Mouse (Mus musculus) testis, postnatal 14 days (tissue): ENCODE results near the gene Opa1.

ENCODE experiments used
- DNase-seq: peaks from one replicate; pipeline ENCODE4 v3.0.0; 2021; ENCODE audit warnings: low spot score

The Opa1 gene

DNA sequence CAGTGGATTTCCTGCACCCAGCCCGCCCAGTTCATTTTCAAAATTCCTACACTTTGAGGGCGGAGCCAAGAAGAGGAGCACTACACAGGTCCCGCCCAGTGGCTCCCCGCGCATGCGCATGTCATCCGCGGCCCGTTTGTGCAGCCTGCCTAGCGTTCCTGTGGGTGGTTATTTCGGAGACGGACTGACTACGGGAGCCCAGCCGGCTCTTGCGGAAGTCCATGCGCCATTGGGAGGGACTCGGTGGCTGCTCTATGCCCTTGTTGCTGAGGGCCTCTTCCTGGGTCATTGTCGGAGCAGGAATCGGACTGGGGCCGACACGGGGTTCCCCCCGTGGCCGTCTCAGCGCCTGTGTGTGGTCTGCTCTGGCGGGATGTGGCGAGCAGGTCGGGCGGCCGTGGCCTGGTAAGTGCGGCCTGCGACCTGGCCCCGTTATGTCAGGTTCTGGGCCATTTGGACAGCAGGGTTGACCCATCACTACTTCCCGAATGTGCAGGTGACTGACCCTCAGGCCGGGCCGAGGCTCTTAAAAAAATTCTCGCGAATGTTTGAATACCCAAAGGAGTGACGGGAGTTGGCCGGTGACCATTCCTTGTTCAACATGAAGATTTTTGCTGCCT, at the start of gene Opa1:
Opa1 (plus strand) TSS at position 168 of the 620 bp plus-strand sequence.
- DNase-seq, result peak; percentile 95

DNA sequence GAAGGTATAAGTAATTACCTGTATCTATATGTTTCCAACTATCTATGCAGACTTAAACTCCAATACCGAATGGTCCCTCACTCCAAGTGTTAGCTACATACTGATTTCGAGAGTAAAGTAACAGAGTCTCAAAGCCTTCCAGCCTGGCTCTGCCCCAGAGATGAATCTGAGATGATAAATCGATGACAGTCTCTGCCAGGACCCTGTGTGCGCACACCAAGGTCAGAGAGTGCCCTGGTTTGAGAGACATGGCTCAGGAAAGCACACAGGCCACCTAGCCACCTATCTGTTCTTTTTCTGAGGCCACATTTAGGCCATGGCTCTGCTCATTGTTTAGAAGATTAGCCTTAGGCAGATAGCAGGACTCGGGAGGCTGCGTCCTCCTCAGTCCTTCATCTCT, 45.5 kb upstream of the Opa1 start:
- peak; percentile 39 for DNase-seq

DNA sequence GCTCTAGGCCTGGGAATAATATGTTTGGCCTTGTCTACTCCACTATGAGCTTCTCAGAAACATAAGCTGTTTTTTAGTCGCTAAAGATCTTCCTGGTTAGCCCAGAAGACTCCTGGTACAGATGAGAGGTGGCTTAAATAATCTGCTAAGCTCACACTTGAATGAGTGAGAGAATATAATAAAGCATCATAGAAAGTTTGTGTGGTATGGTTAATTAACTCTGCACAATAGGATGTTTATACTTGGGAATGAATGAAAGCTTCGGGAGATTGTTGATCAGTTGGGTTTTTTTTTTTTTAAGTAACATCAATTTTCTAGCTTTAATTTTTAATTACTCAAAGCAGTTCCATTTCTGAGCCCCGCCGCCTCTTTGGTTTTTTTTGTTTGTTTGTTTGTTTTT, 43.3 kb upstream of the Opa1 start:
- DNase-seq, result no peak

DNA sequence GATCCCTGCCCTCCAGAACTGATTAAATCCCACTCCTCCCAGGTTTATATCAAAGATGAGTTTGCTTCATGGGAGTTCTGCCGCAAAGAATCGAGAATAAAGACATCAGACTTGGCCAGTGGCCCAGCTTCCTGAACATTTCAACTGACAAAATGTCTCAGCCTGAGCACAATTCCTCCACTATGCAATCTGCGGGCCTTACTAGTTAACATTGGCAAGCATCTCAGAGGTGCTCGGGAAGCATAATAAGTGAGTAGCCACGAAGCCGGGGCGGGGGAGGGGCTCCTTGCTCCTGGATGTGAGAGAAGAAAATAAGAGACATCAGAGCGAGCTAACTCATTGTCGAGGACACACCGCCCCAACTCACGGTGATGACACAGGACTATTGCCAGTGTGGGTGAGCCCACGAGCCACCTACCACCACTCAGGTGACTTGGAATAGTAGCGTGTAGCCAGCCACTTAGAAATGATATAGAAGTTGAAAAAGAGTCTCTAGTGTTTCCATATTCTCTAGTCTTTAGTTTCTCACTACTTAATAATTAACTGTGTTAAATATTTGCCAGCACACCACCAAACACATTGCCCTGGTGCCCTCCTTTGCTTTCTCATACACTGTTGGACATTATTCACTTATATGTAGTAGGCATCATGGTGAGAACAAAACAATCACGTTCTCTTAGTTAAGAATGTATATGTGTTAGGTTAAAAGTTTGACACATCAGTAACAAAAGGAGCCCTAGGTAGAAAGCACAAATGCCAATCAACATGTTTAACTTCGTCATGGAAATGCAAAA, 42.5 kb upstream of the Opa1 start:
- DNase-seq, result peak; percentile 54

DNA sequence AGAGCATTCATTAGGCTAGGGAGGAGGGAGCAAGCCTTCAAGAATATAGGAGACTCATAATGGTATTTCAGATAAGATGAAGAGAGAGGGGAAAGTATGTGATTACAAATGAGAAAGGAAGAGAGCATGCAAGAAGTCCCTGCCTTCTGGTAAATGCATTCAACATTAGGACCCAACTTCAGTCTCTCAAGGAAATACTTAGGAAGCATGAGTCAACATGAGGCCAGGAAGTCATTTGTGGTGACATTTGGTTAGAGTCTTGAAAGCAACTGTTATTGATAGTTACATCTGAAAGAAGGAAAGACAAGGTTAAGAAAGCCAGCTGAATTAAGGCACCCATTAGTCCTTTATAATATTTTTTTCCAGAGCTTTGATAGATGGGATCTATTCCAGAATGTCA, 39.2 kb upstream of the Opa1 start:
- DNase-seq, result no peak

DNA sequence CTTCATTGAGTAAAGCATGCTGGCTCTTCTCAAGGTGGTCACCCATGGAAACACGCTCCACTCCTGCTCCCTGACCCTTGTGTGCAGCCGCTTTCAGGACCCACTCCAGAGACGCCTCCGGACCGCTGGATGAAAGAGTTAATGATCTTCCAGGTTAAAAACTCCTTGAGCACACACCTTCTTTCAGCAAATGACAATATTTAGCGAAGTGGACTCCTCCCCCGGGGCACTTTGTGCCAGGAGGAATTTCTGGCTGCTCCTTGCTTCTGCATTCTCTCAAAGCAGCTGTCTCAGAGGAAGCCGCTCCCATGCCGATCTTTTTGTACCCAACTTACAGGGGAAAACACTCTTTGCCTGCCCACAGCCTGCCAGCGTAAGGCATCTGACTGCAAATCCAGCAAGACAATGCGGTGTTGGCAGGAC, 37.9 kb upstream of the Opa1 start:
- peak; percentile 22 for DNase-seq

DNA sequence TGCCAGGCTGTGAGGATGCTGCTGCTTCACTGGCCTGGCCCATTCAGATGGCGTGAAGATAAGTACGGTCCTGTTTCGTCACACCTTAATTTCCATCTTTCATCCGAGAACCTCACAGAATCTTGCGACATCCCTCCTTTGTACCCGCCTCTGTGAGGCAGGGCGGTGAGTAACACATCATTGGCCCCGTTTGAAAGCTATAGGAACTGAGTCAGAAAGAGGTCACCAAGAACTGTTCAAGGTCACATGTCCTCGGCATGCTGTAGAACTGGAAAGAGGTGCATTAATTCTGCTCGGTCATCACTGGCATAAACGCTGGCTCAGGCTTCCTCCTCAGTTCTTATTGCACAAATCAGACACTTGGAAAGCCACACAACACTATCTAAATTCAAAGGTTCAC, 34.3 kb upstream of the Opa1 start, which contains the start of gene Atp13a4:
Atp13a4 (minus strand) TSS at position 36 of the 400 bp plus-strand sequence.
- no peak for DNase-seq

DNA sequence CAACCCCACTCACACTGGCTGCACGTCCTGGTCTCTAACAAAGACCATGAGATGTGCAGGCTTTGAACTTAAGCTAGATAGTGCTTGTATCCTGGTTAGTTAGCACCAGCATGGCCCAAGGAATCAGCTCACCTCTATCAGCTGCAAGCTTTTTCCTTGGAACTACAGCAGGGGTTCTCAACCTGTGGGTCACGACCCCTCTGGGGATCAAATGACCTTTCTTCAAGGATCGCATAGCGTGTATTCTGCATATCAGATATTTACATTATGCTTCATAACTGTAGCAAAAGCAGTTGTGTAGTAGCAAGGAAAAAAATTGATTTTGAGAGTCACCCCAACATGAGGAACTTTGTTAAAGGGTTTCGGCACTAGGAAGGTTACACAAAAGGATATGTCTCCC, 19.5 kb upstream of the Opa1 start:
- DNase-seq, result no peak

DNA sequence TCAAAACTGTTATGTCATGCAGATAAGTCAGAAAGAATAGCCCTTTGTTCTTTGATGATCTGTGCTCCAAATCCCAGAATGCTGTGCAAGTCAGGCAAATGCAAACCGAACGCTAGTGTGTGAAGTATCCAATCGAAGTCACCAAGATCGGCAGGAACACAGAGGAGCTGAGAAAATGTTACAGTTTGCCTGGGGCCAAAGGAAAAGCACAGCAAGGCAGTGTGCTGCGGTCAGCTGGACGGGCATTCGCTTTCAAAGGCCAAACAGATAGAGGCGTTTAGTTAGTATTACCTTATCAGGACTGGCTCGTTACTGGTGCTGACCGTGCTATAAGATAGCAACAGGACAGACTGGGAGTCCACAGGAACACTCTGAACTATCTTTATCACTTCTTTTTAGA, 18.7 kb upstream of the Opa1 start:
- DNase-seq, result peak; percentile 77

DNA sequence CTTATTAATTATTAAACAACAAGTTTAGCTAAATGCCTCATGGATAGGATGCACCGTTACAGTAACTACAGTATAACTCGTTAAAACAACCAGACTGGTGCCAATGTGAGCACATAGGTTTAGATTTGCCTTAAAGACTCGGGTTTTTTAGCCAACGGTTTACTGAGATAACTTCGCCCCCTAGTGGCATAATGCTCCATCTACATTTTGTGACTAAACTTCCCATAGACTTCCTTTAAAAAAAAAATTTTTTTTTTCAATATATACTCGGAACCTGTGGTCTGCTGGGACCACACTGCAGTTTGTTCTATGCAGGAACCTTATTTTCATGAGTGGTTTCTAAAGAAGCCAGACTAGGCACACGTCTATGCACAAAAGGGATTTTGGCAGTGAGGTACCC, 18.3 kb upstream of the Opa1 start:
- peak; percentile 39 for DNase-seq

DNA sequence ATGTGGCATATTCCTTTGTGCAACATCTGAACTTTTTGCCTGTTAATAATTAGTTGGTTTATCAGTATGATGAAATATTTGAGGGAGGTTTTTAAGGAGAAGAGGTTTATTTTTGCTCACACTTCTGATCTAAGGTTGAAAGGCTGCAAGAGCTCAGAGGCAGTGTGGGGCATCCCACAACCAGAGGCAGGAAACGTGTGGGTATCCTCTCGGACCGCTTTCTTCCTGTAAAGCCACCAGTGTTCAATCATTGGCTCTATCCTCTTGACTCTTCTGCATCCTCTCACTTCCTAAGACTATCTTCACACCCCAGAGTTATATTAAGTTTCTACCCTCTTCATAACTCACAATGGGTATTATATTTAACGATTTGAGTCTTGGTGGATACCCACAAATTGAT, 5.1 kb upstream of the Opa1 start:
- no peak for DNase-seq

DNA sequence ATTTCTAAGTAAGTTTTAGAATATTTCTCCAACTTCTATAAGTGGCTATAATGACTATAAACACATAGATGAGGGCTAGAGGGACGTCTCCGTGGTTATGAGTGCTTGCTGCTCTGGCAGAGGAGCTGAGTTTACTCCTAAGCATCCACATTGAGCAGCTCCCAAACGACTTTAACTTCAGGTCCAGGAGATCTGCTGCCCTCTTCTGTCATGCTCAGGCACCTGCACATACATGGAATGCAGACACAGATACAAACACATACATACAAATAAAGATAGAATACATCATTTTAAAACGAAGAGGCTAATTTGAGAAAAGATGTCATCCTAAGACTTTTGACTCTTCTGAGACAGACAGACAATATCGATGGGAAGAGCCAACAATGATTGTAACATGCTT, 3.5 kb upstream of the Opa1 start:
- no peak for DNase-seq

DNA sequence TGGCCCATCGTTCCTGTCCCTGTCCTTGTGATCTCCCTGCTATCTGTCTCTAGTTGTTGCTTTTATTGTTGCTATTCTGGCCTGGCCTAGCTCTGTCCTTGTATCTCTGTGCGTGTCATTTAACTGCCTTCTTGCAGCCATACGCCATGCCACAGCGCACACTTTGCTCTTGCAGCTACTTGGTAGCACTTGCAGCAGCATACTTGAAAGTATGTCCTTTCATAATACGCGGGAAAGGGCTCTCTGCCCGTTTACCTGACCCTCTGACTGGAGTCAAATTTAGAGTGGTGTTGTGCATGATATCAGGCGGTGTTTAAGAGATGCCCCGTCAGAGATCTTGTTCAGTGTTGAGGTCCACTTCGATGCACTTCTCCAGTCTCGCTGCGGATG, 648 bp downstream of the Opa1 start:
- no peak for DNase-seq

DNA sequence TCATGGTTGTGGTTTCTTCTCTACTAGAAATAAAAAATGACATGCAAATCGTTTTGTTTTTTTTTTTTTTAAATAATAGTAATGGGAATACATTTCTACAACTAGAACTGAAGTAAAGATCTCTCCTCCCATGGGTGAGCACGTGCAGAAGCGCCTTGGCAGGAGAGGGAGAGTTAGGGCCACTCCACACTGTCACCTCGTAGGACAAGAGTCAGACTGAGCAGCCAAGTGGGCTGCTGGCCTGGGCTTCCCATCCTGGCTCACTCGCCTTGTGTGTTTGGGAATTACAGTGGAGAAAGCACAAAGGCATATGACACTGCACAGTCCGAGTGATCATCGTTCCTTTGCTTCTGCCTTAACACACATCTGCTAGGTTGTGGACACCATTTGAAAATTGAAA, 13.0 kb downstream of the Opa1 start:
- no peak for DNase-seq

DNA sequence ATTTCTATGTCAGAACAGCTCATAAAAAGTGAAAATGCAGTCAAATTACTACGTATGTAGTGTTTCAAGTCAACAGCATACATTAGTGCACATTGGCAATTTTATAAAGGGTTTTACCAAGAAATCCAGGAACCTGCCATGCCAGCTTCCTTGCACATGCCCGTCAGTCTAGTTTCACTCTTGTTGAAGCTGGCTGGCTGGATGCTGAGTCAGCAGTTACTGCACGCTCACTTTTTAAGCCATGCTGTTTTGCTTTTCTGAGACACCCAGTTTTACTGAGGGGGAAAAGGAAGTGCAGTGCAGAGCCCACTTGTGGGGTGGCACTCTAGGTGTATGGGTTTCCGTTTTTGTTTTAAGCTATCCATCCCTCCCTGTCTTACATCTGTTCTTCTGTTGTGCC, 18.0 kb downstream of the Opa1 start:
- DNase-seq, result no peak

DNA sequence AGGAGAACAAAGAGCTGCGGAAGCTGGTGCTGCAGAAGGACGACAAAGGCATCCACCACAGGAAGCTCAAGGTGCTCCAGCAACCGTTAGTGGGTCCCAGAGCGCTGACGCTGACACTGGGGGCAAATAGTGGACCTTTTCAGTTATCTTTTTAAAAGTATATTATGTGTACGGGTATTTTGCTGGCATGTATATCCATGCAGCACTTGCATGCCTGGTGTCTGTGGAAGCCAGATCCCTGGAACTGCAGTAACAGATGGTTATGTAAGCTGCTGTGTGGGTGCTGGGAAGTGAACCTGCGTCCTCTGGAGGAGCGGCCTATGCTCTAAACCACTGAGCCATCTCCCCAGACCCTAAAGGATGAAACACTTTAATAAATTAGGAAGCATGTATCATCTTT, 26.4 kb downstream of the Opa1 start:
- DNase-seq, result no peak

DNA sequence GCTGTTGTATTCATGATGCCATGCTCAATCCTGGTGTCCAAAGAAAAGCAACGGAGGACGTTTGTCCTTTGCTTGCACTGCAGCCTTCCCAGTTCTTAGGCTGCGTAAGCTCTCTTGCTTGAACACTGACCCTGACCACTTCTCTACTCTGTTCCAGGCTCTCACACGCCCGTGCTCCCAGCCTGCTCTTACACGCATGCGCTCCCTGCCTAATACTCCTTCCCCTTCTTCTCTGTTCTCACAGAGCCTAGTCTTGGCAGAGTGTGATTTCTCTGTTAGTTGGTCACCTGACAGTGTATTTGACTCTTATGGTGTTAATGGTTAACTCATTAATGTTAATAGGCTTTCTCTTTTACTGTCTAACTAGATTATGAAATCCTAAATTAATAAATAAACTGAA, 28.0 kb downstream of the Opa1 start:
- no peak for DNase-seq

DNA sequence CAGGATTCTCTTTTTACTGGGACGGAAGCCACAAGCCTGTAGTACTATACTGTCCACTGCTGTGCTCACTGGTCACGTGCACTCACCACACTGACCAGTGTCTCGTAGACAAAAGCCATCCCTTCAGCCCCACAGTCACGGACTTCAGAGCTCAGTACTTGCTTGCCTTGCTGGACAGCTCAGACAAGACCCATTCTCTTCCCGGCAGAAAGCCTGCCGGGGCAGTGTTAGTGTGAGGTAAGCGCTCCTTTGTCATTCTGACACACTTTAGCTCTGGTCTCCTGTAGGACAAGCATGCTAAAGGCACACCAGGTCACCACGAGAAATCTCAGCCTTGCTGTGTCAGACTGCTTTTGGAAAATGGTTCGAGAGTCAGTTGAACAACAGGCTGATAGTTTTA, 35.6 kb downstream of the Opa1 start:
- no peak for DNase-seq

DNA sequence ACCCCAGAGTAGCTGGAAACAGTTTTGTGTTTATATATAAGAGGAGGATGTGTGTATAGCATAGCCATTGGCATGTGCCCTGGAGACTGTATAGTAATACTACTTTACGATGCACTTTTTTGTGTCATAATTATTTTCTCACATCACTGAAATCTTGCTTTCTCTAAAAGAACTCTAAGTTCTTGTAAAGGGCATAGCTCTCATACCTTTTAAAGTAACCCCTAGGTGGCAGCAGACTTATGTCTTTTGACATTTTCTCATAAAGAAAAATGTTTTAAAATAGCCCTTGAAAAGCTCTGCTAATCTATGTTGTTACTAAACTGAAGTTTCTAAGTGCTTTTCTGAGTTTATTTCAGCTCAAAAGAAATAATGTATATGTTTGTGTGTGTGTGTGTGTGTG, 49.9 kb downstream of the Opa1 start:
- no peak for DNase-seq

DNA sequence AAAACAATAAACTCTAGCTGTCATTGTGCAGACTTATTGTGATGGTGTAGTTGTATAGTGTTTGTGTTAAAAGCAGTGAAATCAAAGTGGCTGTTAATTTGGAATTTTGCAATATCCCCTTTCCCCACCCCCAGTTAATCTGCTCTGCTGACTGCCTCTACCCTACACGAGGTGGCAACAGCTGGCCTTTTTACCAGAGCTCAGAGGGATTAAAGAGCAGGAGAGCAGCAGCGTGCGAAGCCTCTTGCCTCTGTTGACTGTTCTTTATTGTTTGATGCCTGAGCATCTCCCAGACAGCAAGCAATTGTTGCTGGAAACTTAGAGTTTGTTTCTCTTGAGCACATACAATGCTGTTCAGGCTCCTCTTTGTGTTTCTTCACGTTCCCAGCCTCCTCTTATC, 56.6 kb downstream of the Opa1 start:
- DNase-seq, result no peak

DNA sequence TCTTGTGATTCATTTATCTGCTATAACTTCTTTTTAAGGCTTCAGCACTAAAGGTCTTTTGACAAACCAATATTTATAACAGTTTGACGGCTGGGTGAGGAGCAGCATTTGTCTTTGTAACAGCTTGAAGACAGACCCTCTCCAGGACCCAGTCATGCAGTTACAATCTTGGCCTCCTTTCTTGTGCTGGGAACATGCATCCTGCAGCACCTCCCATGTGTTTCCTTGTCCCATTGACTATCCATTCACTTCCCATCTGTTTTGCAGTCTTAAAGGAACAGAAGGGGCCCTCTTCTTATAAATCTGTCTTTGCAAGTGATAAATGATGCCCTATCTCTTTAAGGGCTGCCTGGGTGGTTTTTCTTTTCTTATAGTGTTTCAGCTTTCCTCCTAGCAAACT, 63.2 kb downstream of the Opa1 start:
- no peak for DNase-seq

DNA sequence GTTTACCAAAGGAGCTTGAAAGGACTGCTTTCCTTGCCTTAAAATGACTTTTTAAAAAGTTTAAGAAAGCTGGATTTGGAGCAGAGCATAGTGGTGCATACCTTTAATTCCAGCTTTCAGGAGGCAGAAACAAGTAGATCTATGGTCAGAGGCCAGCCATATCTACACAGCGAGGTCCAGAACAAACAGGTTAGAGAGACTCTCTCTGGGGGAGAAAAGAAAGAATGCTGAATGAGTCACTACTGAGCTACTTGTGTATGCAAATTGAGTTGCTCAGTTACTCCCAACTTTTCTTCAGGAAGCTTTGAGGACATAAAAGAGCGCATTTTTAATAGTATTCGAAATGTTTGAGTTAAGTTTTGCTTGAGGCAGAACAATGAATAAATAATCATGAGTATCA, 65.7 kb downstream of the Opa1 start:
- DNase-seq, result no peak

DNA sequence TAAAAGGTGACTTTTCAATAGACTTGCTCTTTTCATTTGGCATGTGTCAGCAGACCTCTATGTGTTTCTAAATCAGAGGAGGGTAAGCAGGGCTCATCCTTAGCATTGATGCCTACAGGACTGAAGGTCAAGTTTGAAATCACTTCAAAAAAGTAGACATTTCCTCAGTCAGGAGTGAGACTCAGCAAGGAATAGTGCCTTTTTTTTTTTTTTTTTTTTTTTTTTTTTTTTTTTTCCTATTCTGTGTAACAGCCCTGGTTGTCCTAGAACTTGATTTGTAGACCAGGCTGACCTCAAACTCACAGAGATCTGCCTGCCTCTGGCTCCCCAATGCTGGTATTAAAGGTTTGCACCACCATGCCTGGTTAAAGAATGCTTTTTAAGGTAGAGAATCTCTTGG, 67.1 kb downstream of the Opa1 start:
- no peak for DNase-seq
